Mouse (Mus musculus) kidney, adult 2 months (tissue): ENCODE measurements around the gene Cxcl12. TPM values are rescaled to one million over a fixed set of nuclear protein-coding genes. Genes with fewer than 3 reads are reported as not detected.

Experiments used
- DNase-seq: peaks from one replicate; pipeline ENCODE4 v3.0.0; 2021
- H3K27ac ChIP-seq: fragments of 200-500 bp; 2 replicates; pipeline ENCODE4 v1.5.1; 2012; ENCODE audit warnings: low read depth, low read length, control low read depth, inconsistent platforms; ENCODE audit not compliant: insufficient read depth
- H3K27me3 ChIP-seq: fragments of 200-500 bp; replicated peaks from 2 replicates; pipeline ENCODE4 v1.6.1; 2012; ENCODE audit warnings: mild to moderate bottlenecking, moderate library complexity, low read length, inconsistent platforms; ENCODE audit not compliant: control insufficient read depth, insufficient read depth
- H3K36me3 ChIP-seq: fragments of 200-500 bp; 2 replicates; pipeline ENCODE4 v1.6.1; 2012; ENCODE audit warnings: mild to moderate bottlenecking, moderate library complexity, low read length, inconsistent platforms; ENCODE audit not compliant: control insufficient read depth, insufficient read depth
- H3K4me1 ChIP-seq: fragments of 200-500 bp; 2 replicates; pipeline ENCODE4 v1.6.1; 2011; ENCODE audit warnings: low read length; ENCODE audit not compliant: control insufficient read depth, insufficient read depth
- H3K4me3 ChIP-seq: fragments of 200-500 bp; 2 replicates; pipeline ENCODE4 v1.5.1; 2011; ENCODE audit warnings: mild to moderate bottlenecking, low read depth, low read length, control low read depth; ENCODE audit not compliant: insufficient read depth
- CTCF ChIP-seq: fragments of 200-500 bp; conservative IDR thresholded peaks from 2 replicates; pipeline ENCODE4 v1.5.1; 2011; ENCODE audit warnings: low read depth, mild to moderate bottlenecking, control low read depth, low read length, moderate library complexity, mixed read lengths; ENCODE audit not compliant: insufficient read depth, insufficient read length
- POLR2A ChIP-seq: fragments of 200-500 bp; IDR thresholded peaks from one replicate; pipeline ENCODE4 v1.6.1; 2011; ENCODE audit warnings: low read depth, low read length, control low read depth
- WGBS: fragments of 180-500 bp; shearing (Covaris S2); methylation state at CpG from one replicate; pipeline ENCODE4 v1.1.7; 2018; 5-methylcytosine and 5-hydroxymethylcytosine counted together
- polyA plus RNA-seq: library from polyadenylated mRNA; depleted of rRNA; stranded (reverse); fragments of >200 nt; gene quantifications from 2 replicates; pipeline ENCODE4 v1.2.3, GENCODE M21; 2012

Cxcl12 gene
- polyA plus RNA-seq, 1 experiment: 326 TPM

GRCm38 (mm10) chr6:117175113-117175793 lies 6.9 kb downstream of the Cxcl12 start:
- DNase-seq: no peak
- Histone ChIP-seq H3K4me1 (no peaks in the 10 kb centered on the region; the same call in 1 of the 2 replicates), H3K27ac (no peak overlapping the region), H3K27me3 (no peaks in the 10 kb centered on the region), H3K4me3 (no peak overlapping the region), H3K36me3 (no peaks in the 10 kb centered on the region)
- TF ChIP-seq CTCF (no peak), POLR2A (no peak)
- 68% methylated on average over 2 of the region's 2 CpGs for WGBS

DNA sequence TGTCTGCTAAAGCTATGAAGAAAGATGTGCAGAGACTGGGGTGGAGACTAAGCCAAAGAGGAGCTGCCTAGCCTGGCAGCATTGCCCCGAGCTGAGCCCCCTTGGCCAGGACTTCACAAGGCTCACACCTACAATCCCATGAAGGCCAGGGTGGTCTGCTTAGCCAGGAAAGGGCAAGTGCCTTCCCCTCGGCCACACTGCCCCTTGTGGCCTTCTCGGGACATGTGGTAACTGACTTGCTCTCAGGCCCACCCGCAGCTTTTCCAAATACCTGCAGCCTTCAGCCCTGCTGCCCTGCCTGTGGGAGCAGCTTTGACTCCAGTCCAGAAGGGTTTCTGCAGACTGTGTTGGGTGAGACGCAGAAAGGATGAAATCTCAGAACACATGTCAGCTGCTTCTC lies 8.1 kb downstream of the Cxcl12 start:
- H3K4me1 ChIP-seq: no peaks in the 10 kb centered on the region
- 63% methylated on average over 5 of the region's 5 CpGs for WGBS
- TF ChIP-seq POLR2A: no peak
- TF ChIP-seq CTCF: no peak; the same call in 1 of the 2 replicates
- H3K27ac ChIP-seq: no peak overlapping the region
- no peak for DNase-seq
- H3K4me3 ChIP-seq: no peak overlapping the region
- no peaks in the 10 kb centered on the region for H3K36me3 ChIP-seq
- H3K27me3 ChIP-seq: no peaks in the 10 kb centered on the region

GRCm38 (mm10) chr6:117180303-117180702 lies 12.0 kb downstream of the Cxcl12 start:
- TF ChIP-seq CTCF: no peak
- TF ChIP-seq POLR2A: no peak
- Histone ChIP-seq H3K4me1 (no peaks in the 10 kb centered on the region), H3K36me3 (no peaks in the 10 kb centered on the region), H3K4me3 (no peak overlapping the region), H3K27ac (no peak overlapping the region), H3K27me3 (no peaks in the 10 kb centered on the region)
- WGBS: 66% methylated on average over 6 of the region's 6 CpGs
- no peak for DNase-seq

GRCm38 (mm10) chr6:117185381-117185780 lies 17.0 kb downstream of the Cxcl12 start:
- DNase-seq: no peak
- WGBS: 80% methylated on average over 4 of the region's 4 CpGs

DNA sequence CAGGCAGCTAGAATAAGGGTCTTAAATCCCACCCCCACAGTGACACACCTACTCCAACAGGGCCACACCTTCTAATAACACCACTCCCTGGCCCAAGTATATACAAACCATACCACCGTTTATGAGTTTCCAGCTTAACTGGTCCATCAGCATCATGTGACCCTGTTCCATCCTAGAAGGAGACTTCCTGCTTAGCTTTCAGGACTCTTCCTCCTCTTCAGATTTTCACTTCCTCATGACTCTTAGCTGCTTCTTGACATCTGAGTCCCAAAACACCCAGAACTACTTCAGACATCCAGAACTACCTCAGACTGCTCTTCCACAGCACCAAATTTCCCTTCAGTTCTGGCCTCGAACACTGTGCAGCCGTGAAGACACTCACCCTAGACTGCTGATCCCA lies 22.1 kb downstream of the Cxcl12 start:
- H3K27ac ChIP-seq: no peak overlapping the region
- 94% methylated on average over 3 of the region's 3 CpGs for WGBS
- no peak for TF ChIP-seq CTCF
- TF ChIP-seq POLR2A: no peak
- no peaks in the 10 kb centered on the region for H3K4me1 ChIP-seq
- no peak overlapping the region for H3K4me3 ChIP-seq
- H3K27me3 ChIP-seq: no peaks in the 10 kb centered on the region
- H3K36me3 ChIP-seq: no peaks in the 10 kb centered on the region
- DNase-seq: no peak

More at GRCm38 (mm10) chr6:117185381-117185780, 17.0 kb downstream of the Cxcl12 start:
- Histone ChIP-seq H3K27ac (no peak overlapping the region), H3K27me3 (no peaks in the 10 kb centered on the region), H3K4me1 (no peaks in the 10 kb centered on the region), H3K36me3 (no peaks in the 10 kb centered on the region), H3K4me3 (no peak overlapping the region)
- TF ChIP-seq CTCF: no peak
- TF ChIP-seq POLR2A: no peak

- no peak for DNase-seq
- Histone ChIP-seq H3K27ac (no peak overlapping the region), H3K27me3 (no peaks in the 10 kb centered on the region), H3K4me1 (no peaks in the 10 kb centered on the region), H3K36me3 (no peaks in the 10 kb centered on the region), H3K4me3 (no peak overlapping the region)
- WGBS: 86% methylated on average over 6 of the region's 6 CpGs
- TF ChIP-seq CTCF (no peak), POLR2A (no peak)
These were observed 23.4 kb downstream of the Cxcl12 start for GRCm38 (mm10) chr6:117191741-117192140.

GRCm38 (mm10) chr6:117192678-117193077 lies 24.3 kb downstream of the Cxcl12 start:
- H3K27ac ChIP-seq: no peak overlapping the region
- no peak for TF ChIP-seq POLR2A
- TF ChIP-seq CTCF: no peak
- WGBS: 64% methylated on average over 7 of the region's 7 CpGs

More at GRCm38 (mm10) chr6:117192678-117193077, 24.3 kb downstream of the Cxcl12 start:
- Histone ChIP-seq H3K27me3 (no peaks in the 10 kb centered on the region), H3K4me1 (no peaks in the 10 kb centered on the region), H3K36me3 (no peaks in the 10 kb centered on the region), H3K4me3 (no peak overlapping the region)
- DNase-seq: peak; percentile 55
